Mouse (Mus musculus) MEL (cell line): Measurements from ENCODE around the gene Pmf1. TPM values are rescaled to one million over a fixed set of nuclear protein-coding genes. Genes with fewer than 3 reads are reported as not detected.

Source experiments
- DNase-seq: peaks from one replicate; pipeline ENCODE4 v3.0.0; 2011; ENCODE audit warnings: low read depth, low spot score
- H3K27ac ChIP-seq: 2 replicates; pipeline ENCODE4 v1.5.1; 2012; ENCODE audit warnings: low read depth, mild to moderate bottlenecking, control low read depth, low read length, moderate library complexity; ENCODE audit not compliant: control insufficient read depth
- H3K27me3 ChIP-seq, 2 experiments: fragments of 150-350 bp in 1 of 2; sonication (generic) in 1 of 2; 2 replicates each; pipeline ENCODE4 v1.6.1; 2012; ENCODE audit warnings: low read length in 2 of 2, mild to moderate bottlenecking in 2 of 2, improper control_type of control experiment in 1 of 2, moderate library complexity in 1 of 2; ENCODE audit not compliant: insufficient read depth in 2 of 2, control insufficient read depth in 1 of 2
- H3K36me3 ChIP-seq, 2 experiments: 2 replicates each; pipeline ENCODE4 v1.6.1; 2012 to 2014; ENCODE audit warnings: low read length in 2 of 2, improper control_type of control experiment in 1 of 2, inconsistent platforms in 1 of 2, mild to moderate bottlenecking in 1 of 2; ENCODE audit not compliant: insufficient read depth in 2 of 2, control insufficient read depth in 1 of 2
- H3K4me1 ChIP-seq, 2 experiments: fragments of 150-350 bp in 1 of 2; sonication (generic) in 1 of 2; 2 replicates each; pipeline ENCODE4 v1.6.1; 2012; ENCODE audit warnings: low read length in 2 of 2, improper control_type of control experiment in 1 of 2, mild to moderate bottlenecking in 1 of 2; ENCODE audit not compliant: insufficient read depth in 2 of 2, control insufficient read depth in 1 of 2
- H3K4me3 ChIP-seq, 2 experiments: fragments of 150-350 bp in 1 of 2; sonication (generic) in 1 of 2; 2 replicates each; pipeline ENCODE4 v1.5.1; 2012; ENCODE audit warnings: low read depth in 2 of 2, low read length in 2 of 2, mild to moderate bottlenecking in 2 of 2, moderate library complexity in 2 of 2, control low read depth in 1 of 2, improper control_type of control experiment in 1 of 2; ENCODE audit not compliant: control insufficient read depth in 1 of 2, insufficient read depth in 1 of 2
- H3K79me2 ChIP-seq: 2 replicates; pipeline ENCODE4 v1.6.1; 2012; ENCODE audit warnings: mild to moderate bottlenecking, low read length, moderate library complexity; ENCODE audit not compliant: control insufficient read depth, poor library complexity, insufficient read depth
- H3K9ac ChIP-seq: 2 replicates; pipeline ENCODE4 v1.6.1; 2012; ENCODE audit warnings: low read depth, mild to moderate bottlenecking, control low read depth, low read length, moderate library complexity; ENCODE audit not compliant: control insufficient read depth, poor library complexity, severe bottlenecking
- H3K9me3 ChIP-seq: fragments of 150-350 bp; sonication (generic); replicated peaks from 2 replicates; pipeline ENCODE4 v1.6.1; 2012; ENCODE audit warnings: mild to moderate bottlenecking, low read length, improper control_type of control experiment, moderate library complexity; ENCODE audit not compliant: insufficient read depth
- BHLHE40 ChIP-seq: IDR thresholded peaks from 2 replicates; pipeline ENCODE4 v1.6.1; 2012; ENCODE audit warnings: low read depth, mild to moderate bottlenecking, inconsistent platforms, low read length, improper control_type of control experiment, borderline replicate concordance
- CTCF ChIP-seq, 3 experiments: IDR thresholded peaks in 2 of 3; conservative IDR thresholded peaks in 1 of 3; 2 replicates each; pipeline ENCODE4 v1.5.1; 2011 to 2012; ENCODE audit warnings: low read length in 3 of 3, low read depth in 2 of 3, mild to moderate bottlenecking in 2 of 3, improper control_type of control experiment in 1 of 3, inconsistent platforms in 1 of 3, mixed read lengths in 1 of 3, moderate library complexity in 1 of 3; ENCODE audit not compliant: control insufficient read depth in 1 of 3, insufficient read depth in 1 of 3, poor library complexity in 1 of 3, severe bottlenecking in 1 of 3
- EP300 ChIP-seq, 2 experiments: IDR thresholded peaks; 2 replicates each; pipeline ENCODE4 v1.6.1; 2011; ENCODE audit warnings: improper control_type of control experiment in 2 of 2, low read length in 2 of 2, low read depth in 1 of 2, mild to moderate bottlenecking in 1 of 2
- ETS1 ChIP-seq: IDR thresholded peaks from 2 replicates; pipeline ENCODE4 v1.6.1; 2012; ENCODE audit warnings: low read depth, mild to moderate bottlenecking, inconsistent platforms, low read length, improper control_type of control experiment, moderate library complexity
- HCFC1 ChIP-seq: IDR thresholded peaks from 2 replicates; pipeline ENCODE4 v1.6.1; 2012; ENCODE audit warnings: low read depth, mild to moderate bottlenecking, inconsistent platforms, low read length, improper control_type of control experiment, moderate library complexity
- MAFK ChIP-seq: IDR thresholded peaks from 2 replicates; pipeline ENCODE4 v1.6.1; 2011; ENCODE audit warnings: low read depth, mild to moderate bottlenecking, low read length, improper control_type of control experiment, borderline replicate concordance
- MAX ChIP-seq: IDR thresholded peaks from 2 replicates; pipeline ENCODE4 v1.6.1; 2011; ENCODE audit warnings: low read length, improper control_type of control experiment
- MEF2A ChIP-seq: IDR thresholded peaks from 2 replicates; pipeline ENCODE4 v1.6.1; 2014; ENCODE audit warnings: low read depth, mild to moderate bottlenecking, inconsistent platforms, low read length, improper control_type of control experiment; ENCODE audit not compliant: poor library complexity, insufficient replicate concordance, severe bottlenecking; ENCODE audit errors: extremely low read depth
- MYB ChIP-seq: IDR thresholded peaks from 2 replicates; pipeline ENCODE4 v1.6.1; 2011; ENCODE audit warnings: mild to moderate bottlenecking, low read depth, low read length, improper control_type of control experiment
- MYC ChIP-seq: IDR thresholded peaks from 2 replicates; pipeline ENCODE4 v1.6.1; 2011; ENCODE audit warnings: low read depth, mild to moderate bottlenecking, low read length, improper control_type of control experiment, moderate library complexity
- NELFE ChIP-seq: IDR thresholded peaks from 2 replicates; pipeline ENCODE4 v1.6.1; 2011; ENCODE audit warnings: low read depth, low read length, improper control_type of control experiment
- NRF1 ChIP-seq: IDR thresholded peaks from 2 replicates; pipeline ENCODE4 v1.6.1; 2014; ENCODE audit warnings: low read depth, mild to moderate bottlenecking, inconsistent platforms, low read length, improper control_type of control experiment, moderate library complexity; ENCODE audit not compliant: poor library complexity, insufficient read depth, severe bottlenecking
- POLR2A ChIP-seq, 2 experiments: IDR thresholded peaks; 2 replicates each; pipeline ENCODE4 v1.6.1; 2011 to 2012; ENCODE audit warnings: low read length in 2 of 2, mild to moderate bottlenecking in 2 of 2, control low read depth in 1 of 2, improper control_type of control experiment in 1 of 2, low read depth in 1 of 2, moderate library complexity in 1 of 2; ENCODE audit not compliant: control insufficient read depth in 1 of 2, insufficient read depth in 1 of 2, poor library complexity in 1 of 2
- POLR2AphosphoS2 ChIP-seq: IDR thresholded peaks from 2 replicates; pipeline ENCODE4 v1.6.1; 2011; ENCODE audit warnings: low read length, improper control_type of control experiment
- RCOR1 ChIP-seq: IDR thresholded peaks from 2 replicates; pipeline ENCODE4 v1.6.1; 2012; ENCODE audit warnings: low read depth, mild to moderate bottlenecking, inconsistent platforms, low read length, improper control_type of control experiment
- SIN3A ChIP-seq: IDR thresholded peaks from 2 replicates; pipeline ENCODE4 v1.6.1; 2012; ENCODE audit warnings: low read length, improper control_type of control experiment, inconsistent platforms
- SMC3 ChIP-seq: IDR thresholded peaks from 2 replicates; pipeline ENCODE4 v1.6.1; 2011; ENCODE audit warnings: low read depth, low read length, improper control_type of control experiment
- TAL1 ChIP-seq: IDR thresholded peaks from 2 replicates; pipeline ENCODE4 v1.6.1; 2012; ENCODE audit warnings: mild to moderate bottlenecking, inconsistent platforms, low read length, moderate library complexity, mixed read lengths
- TCF12 ChIP-seq: IDR thresholded peaks from 2 replicates; pipeline ENCODE4 v1.6.1; 2014; ENCODE audit warnings: low read depth, mild to moderate bottlenecking, inconsistent platforms, low read length, improper control_type of control experiment, moderate library complexity
- UBTF ChIP-seq: IDR thresholded peaks from 2 replicates; pipeline ENCODE4 v1.6.1; 2012; ENCODE audit warnings: low read depth, mild to moderate bottlenecking, inconsistent platforms, low read length, improper control_type of control experiment, moderate library complexity, borderline replicate concordance; ENCODE audit not compliant: insufficient read depth
- ZC3H11A ChIP-seq: IDR thresholded peaks from 2 replicates; pipeline ENCODE4 v1.6.1; 2012; ENCODE audit warnings: low read depth, mild to moderate bottlenecking, inconsistent platforms, low read length, improper control_type of control experiment
- polyA plus RNA-seq, 2 experiments: library from polyadenylated mRNA; stranded (reverse) in 1 of 2; unstranded in 1 of 2; fragments of >175 nt in 1 of 2; fragments of >200 nt in 1 of 2; gene quantifications; 2 replicates each; pipeline versions ENCODE4 v1.2.1 to v1.2.4; 2012; ENCODE audit warnings: low replicate concordance in 2 of 2, low read depth in 1 of 2; ENCODE audit not compliant: insufficient read length in 2 of 2, insufficient read depth in 1 of 2, missing spikeins in 1 of 2
- total RNA-seq: library from RNA; depleted of rRNA; stranded (reverse); fragments of 300-350 nt; gene quantifications from 2 replicates; pipeline ENCODE4 v1.2.3, GENCODE M21; 2012

Gene Pmf1
- total and polyA plus RNA-seq, 3 experiments = 144 to 357 TPM; not detected in 1

- Histone ChIP-seq H3K4me1 (peaks cover 0 to 20% of the 10 kb centered on the region in 2 experiments; a peak in 3 of 4 replicates), H3K9me3 (no peaks in the 10 kb centered on the region), H3K36me3 (peaks cover 8 to 9% of the 10 kb centered on the region in 2 experiments; a peak in 3 of 4 replicates)
Observed at GRCm38 (mm10) chr3:88420771-88421170, 10.6 kb upstream of the Pmf1 start.

GRCm38 (mm10) chr3:88418016-88418415 is 7.9 kb upstream of the Pmf1 start:
- Histone ChIP-seq H3K27me3 (no peaks in the 10 kb centered on the region), H3K79me2 (peaks cover 9% of the 10 kb centered on the region; the same call in 1 of the 2 replicates), H3K27ac (no peak overlapping the region), H3K9me3 (no peaks in the 10 kb centered on the region), H3K4me3 (no peak overlapping the region), H3K4me1 (0 out of 4 replicates have a peak, but pooled peaks cover 0 to 11% of the 10 kb centered on the region in 2 experiments), H3K9ac (no peak overlapping the region), H3K36me3 (peaks cover 0 to 9% of the 10 kb centered on the region in 2 experiments; a peak in 2 of 4 replicates)
- DNase-seq = no peak
- TF ChIP-seq CTCF (IDR thresholded peaks at IDR 0.05 in 2 of 3, conservative IDR thresholded peaks at IDR 0.05 in 1 of 3; ENCODE audit: control insufficient read depth in 1 of 3, insufficient read depth in 1 of 3, low read depth in 2 of 3, low read length in 3 of 3, poor library complexity in 1 of 3, severe bottlenecking in 1 of 3) (no peak), SIN3A (no peak), NRF1 (no peak), UBTF (no peak), MAFK (no peak), RCOR1 (no peak)

More at GRCm38 (mm10) chr3:88420771-88421170, 10.6 kb upstream of the Pmf1 start:
- Histone ChIP-seq H3K27me3 (no peaks in the 10 kb centered on the region), H3K79me2 (peaks cover 23% of the 10 kb centered on the region), H3K9ac (no peak overlapping the region), H3K27ac (no peak overlapping the region), H3K4me3 (no peak overlapping the region)
- DNase-seq = no peak
- no peak for TF ChIP-seq TAL1
- no peak for TF ChIP-seq MYB
- TF ChIP-seq TCF12 = no peak
- TF ChIP-seq SMC3 = no peak
- TF ChIP-seq MEF2A = no peak
- TF ChIP-seq MYC = no peak
- TF ChIP-seq NELFE = no peak
- no peak for TF ChIP-seq RCOR1
- TF ChIP-seq UBTF = no peak
- no peak for TF ChIP-seq BHLHE40
- TF ChIP-seq EP300 (IDR thresholded peaks at IDR 0.05; ENCODE audit: low read depth in 1 of 2, low read length in 2 of 2) = no peak
- TF ChIP-seq ETS1 = no peak
- TF ChIP-seq POLR2AphosphoS2 = no peak
- no peak for TF ChIP-seq ZC3H11A
- TF ChIP-seq MAX = no peak
- no peak for TF ChIP-seq HCFC1
- no peak for TF ChIP-seq NRF1
- TF ChIP-seq POLR2A (IDR thresholded peaks at IDR 0.05; ENCODE audit: control insufficient read depth in 1 of 2, insufficient read depth in 1 of 2, low read depth in 1 of 2, low read length in 2 of 2, poor library complexity in 1 of 2) = no peak
